Mouse (Mus musculus) hindlimb bud, embryonic 11.5 days (tissue): ENCODE results near the gene Dynlt1c.
"Not testable (repeated sequence)": the region's sequence is repeated elsewhere in the genome, so short reads cannot be mapped to it uniquely, and the experiment has no call there.

Experiments used
- DNase-seq: peaks from one replicate; pipeline ENCODE4 v3.0.0-alpha.2; 2012; ENCODE audit warnings: low read depth, low spot score; ENCODE audit errors: extremely low spot score

Gene Dynlt1c

GRCm38 (mm10) chr17:6617689-6618400 is 16.4 kb downstream of the Dynlt1c start:
- DNase-seq = not testable (repeated sequence)

- not testable (repeated sequence) for DNase-seq
Observed at GRCm38 (mm10) chr17:6619271-6619670, 17.8 kb downstream of the Dynlt1c start.

- not testable (repeated sequence) for DNase-seq
Observed at GRCm38 (mm10) chr17:6620035-6620434, 18.6 kb downstream of the Dynlt1c start.

DNA sequence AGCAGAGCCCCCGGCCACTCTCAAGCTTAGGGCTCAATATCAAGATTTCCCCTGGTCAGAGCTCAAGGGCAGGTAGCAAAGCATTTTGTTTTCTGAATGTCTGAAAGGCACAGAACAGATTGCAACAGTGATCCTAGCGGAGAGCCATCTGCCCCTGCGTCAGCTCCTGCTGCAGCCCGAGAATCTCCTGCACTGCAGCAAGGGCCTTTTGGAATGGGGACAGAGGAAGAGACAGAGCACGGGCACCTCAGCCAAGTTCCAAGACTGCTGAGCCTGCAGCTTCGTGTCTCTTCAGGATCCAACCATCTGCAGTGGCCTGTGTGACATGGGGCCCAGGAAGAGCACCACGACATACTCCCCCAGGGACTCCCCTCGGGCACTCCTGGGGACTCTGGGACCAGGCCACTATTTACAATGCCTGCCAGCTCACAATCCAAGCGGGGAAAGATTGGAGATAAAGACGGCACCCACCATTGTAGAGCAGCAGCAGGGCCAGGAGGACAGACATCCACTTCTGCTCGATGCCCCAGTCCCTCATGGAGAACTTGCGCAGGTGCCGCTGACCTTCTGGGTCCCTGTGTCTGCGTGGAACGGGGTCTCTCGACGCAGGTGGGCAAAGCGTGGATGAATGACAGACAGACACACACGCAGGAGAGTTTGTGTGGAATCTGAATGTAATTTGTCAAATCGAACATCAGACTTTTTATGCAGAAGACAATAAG is 19.4 kb downstream of the Dynlt1c start:
- not testable (repeated sequence) for DNase-seq

GRCm38 (mm10) chr17:6621976-6622375 is 20.5 kb downstream of the Dynlt1c start:
- not testable (repeated sequence) for DNase-seq

GRCm38 (mm10) chr17:6624926-6625558 is 23.6 kb downstream of the Dynlt1c start:
- not testable (repeated sequence) for DNase-seq

DNA sequence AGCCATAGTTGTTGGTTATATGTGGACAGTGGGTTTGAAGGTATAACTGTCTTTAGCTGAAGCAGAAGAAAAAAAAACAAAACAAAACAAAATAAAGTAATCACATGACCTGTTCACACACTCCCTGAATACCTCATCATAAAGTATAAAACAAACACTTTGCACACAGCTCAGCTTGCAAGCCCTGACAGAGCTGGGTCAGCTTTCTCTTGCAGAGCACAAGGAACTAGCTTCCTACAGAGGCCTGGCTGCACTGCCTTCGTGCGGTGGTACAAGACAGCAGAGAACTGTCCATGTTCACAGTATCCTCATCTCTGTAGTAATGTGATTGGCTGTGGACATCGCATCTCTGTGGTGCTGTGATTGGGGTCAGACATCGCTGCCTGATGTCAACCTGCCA is 28.9 kb downstream of the Dynlt1c start:
- DNase-seq = not testable (repeated sequence)

DNA sequence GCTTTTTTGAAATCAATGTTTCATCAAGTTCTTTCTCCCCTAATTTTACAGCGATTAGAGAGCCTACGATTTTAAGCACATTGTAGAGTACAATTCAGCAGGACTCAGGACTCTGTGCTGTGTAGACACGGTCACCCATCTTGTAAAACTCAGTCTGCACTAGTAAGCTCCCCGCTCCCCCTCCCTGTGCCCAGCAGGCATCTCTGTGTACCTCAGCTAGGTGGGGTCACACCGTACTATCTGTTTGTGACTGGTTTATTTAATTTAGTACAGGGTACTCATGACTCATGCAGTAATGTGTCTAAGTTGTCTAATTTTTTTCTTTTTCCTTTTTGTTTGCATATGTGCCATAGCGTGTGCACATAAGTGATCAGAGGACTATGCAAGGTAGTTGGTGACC is 31.4 kb downstream of the Dynlt1c start:
- DNase-seq = not testable (repeated sequence)

GRCm38 (mm10) chr17:6635781-6636180 is 34.3 kb downstream of the Dynlt1c start:
- DNase-seq = not testable (repeated sequence)

GRCm38 (mm10) chr17:6636861-6637260 is 35.4 kb downstream of the Dynlt1c start:
- no peak for DNase-seq

DNA sequence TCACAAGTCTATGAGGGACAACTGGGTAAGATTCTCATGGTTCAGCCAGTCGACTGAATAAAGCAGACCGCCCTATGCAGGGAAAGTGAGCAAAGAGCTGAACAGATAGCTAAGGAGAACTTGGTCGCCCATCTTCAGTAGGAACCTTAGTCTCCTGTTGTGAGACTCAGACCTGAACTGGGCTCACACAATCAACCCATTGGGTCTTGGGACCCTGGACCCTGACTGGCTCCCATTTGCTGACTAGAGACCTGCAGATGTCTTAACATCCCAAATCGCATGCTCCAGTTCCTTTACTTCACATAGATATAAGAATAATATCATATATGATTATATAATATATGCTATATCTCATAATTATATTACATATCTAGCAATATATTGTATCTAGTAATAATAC is 36.0 kb downstream of the Dynlt1c start:
- DNase-seq = not testable (repeated sequence)

DNA sequence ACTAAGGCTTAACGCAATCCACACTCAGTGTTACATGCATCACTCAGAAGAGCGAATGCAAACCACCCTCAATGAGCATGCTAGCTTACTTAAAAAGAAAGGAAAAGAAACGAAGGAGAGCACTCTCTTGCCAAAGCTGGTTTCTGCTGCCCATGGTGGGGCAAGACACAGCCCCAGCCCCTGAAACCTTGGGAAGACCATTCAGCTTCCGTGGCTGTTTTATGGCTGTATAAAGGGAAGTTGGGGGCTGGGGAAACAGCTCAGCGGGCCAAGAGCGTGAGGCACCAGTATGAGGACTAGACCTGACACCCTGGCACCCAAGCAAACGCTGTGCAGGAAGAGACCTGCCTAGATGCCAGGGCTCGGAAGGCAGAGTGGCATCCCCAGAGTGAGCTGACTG is 37.0 kb downstream of the Dynlt1c start:
- DNase-seq = not testable (repeated sequence)

DNA sequence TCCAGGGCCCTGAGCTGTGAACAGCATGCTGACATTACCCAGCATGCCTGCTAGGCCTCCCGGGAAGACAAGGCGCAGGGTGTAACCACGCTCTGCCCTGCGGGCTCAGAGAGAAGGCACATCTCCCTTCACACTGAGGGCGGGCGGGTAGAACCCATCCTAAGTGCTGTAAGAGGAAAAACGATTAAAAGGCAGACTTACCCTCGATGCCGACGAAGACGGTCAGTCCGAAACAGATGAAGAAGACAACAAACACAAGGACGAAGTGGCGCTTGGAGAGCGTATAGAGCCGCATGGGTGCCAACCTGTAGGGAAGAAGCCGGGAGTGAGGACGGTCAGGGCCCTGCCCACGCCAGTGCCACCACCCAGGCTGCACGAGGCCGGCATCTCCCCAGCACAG is 38.0 kb downstream of the Dynlt1c start:
- DNase-seq = not testable (repeated sequence)

GRCm38 (mm10) chr17:6640044-6640637 is 38.7 kb downstream of the Dynlt1c start:
- DNase-seq = not testable (repeated sequence)

GRCm38 (mm10) chr17:6640771-6641429 is 39.4 kb downstream of the Dynlt1c start:
- DNase-seq = not testable (repeated sequence)

DNA sequence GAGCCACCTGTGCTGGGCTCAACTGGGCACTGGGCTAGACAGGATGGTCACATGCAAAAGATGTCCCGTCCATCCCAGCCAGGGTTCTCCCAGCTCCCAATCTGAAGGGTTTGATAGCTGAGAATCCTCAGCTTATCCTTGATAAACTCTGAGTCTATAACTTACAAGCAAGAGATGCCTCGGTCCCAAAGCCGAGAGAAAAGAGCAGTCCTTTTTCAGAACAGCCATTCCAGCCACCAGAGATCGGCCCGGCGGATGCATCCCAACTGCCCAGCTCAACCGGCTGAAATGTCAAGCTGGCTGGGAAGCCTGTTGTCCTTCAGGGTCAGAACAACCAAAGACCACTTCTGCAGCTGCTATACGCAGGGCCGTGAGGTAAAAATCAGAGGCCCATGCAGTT is 42.7 kb downstream of the Dynlt1c start:
- not testable (repeated sequence) for DNase-seq

DNA sequence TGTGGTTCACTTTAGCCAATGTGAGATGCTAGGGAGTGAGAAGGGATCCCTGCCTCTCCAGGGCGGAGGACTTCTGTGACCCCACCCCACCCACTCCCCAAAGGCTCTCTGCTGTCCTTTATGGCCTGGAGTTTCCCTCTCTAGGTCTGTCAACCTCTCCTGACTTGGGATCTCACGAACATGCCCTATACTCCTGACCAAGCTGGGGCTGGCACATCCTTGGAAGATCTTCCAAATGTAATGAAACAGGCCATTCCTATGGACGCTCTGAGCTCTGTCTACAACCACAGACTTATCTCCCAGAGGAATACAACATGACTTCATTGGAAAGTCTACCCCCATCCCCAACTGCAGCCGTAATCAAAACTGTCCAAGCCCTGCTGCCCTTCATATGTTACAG is 43.2 kb downstream of the Dynlt1c start:
- DNase-seq = not testable (repeated sequence)

GRCm38 (mm10) chr17:6645668-6646067 is 44.2 kb downstream of the Dynlt1c start:
- not testable (repeated sequence) for DNase-seq

DNA sequence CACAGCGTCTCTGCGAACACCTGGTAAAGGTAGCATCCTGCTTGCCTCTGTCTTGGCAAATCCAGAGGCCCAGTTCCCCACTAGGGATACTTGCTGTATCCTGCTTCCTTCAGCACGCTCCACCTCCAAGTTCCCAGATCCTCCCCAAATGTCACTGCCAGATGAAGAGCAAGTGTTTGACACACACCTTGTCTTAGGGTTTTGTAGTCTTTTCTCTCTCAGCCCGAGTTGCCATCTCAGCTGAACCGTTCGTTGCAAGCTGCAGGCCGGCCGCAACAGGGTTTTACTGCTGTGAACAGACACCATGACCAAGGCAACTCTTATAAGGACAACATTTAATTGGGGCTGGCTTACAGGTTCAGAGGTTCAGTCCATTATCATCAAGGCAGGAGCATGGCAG is 45.4 kb downstream of the Dynlt1c start:
- DNase-seq = not testable (repeated sequence)

DNA sequence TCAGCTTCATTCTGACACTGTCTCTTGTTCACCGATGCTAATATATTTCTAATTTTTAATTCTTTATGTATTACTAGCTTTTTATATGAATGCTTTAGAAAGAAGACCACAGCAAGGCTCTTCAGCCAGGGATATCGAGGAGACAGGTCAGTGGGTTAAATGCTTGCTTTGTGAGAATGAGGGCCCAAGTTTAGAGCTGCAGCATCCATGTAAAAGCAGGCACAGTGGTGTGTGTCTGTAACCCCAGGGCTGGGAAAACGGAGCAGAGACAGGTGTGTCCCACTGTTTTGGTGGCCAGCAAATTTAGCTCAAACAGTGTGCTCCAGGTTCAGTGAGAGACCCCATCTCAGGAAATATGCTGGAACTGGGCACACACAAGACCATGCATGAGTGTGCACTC is 46.0 kb downstream of the Dynlt1c start:
- not testable (repeated sequence) for DNase-seq
